Mouse (Mus musculus): ENCODE data around the gene Eps8l3.
"Not testable (repeated sequence)": the region's sequence is repeated elsewhere in the genome, so short reads cannot be mapped to it uniquely, and the experiment has no call there.

Eps8l3 gene

DNA sequence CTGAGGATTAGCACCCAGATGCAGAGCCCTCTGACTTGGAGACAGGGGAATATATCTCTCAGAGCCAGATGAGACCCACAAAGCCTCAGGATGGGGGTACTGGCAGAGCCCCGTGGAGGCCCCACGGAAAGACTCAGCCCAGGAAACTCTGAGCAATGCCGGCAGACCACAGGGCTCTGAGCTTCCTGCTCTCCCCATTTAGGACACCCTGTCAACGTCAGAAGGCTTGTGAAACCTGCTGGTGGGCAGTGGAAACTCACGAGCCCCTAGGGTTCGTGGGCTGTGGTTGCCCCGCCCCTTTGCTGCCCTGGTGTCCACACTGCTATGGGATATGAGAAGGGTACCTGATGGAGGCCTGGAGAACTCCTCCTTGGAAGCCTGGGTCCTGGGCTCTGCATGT is 24.2 kb upstream of the Eps8l3 start:
- DNase-seq (ENCODE audit: low read depth, low spot score): no peak

GRCm38 (mm10) chr3:107853232-107854181 is 23.5 kb upstream of the Eps8l3 start:
- no peak for DNase-seq (ENCODE audit: low read depth, low spot score)

- no peak for DNase-seq (ENCODE audit: low read depth, low spot score)
Observed at GRCm38 (mm10) chr3:107855368-107855767, 21.7 kb upstream of the Eps8l3 start.

DNA sequence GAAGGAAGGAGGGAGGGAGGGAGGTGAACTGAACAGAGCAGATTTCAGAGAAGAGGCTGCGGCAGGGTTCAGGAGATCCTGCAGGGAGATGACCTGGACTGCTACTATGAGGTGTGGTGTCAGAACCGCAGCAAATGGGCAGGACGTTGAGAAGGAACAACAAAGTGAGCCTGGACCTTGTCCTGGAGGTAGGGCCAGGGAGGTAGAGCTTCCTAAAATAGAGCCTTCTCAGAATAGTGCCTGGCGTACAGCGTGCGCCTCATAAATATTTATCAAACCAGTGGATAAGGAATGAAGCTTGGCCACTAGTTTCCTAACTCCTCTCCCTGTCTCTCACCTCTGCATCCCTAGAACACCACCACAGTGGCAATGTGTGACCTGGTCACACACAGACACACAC is 19.4 kb upstream of the Eps8l3 start:
- no peak for DNase-seq (ENCODE audit: low read depth, low spot score)

DNA sequence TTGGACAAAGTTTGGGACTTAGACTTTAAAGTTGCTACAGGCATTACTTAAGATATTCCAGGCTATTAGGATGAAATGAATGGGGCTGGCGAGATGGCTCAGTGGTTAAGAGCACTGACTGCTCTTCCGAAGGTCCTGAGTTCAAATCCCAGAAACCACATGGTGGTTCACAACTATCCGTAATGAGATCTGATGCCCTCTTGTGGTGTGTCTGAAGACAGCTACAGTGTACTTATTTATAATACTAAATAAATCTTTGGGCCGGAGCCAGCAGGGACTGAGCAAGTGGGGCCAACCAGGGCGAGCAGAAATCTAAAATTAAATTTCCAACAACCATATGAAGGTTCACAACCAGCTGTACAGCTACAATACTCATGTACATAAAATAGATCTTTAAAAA is 15.5 kb upstream of the Eps8l3 start:
- not testable (repeated sequence) for DNase-seq (ENCODE audit: low read depth, low spot score)

DNA sequence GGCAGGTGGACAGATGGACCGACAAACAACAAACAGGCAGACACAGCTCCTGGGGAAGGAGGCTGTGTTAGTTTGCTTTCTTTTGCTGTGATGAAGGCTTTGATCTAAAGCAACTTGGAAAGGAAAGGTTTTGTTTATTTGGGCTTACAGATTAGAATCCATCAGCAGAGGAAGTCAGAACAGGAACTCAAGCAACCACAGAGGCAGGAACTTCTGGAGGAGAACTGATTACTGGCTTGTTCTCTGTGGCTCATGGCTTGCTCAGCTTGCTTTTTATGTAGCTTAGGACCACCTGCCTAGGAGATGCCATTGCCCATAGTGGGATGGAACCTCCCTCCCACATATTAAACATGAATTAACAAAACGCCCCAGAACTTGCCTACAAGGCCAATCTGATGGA is 14.6 kb upstream of the Eps8l3 start:
- DNase-seq (ENCODE audit: low read depth, low spot score): no peak

DNA sequence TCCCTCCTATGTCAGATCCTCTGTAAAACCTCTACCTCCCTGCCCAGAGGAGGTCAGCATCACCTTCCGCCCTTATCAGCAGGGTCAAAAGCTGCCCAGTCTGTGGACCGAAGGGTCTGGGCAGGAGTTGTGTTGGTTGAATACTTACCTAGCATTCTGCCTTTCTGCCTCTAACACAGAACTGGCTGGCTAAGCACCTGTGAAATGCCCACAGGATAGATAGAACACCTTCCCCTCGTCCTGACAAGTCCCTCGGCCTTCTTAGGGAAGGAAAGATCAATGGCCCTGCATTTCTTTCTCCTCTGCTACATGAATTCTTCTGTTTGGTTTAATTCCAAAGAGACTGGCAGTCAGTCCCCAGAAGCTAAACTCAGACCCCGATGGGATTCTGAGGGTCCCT is 13.6 kb upstream of the Eps8l3 start:
- DNase-seq (ENCODE audit: low read depth, low spot score): no peak

DNA sequence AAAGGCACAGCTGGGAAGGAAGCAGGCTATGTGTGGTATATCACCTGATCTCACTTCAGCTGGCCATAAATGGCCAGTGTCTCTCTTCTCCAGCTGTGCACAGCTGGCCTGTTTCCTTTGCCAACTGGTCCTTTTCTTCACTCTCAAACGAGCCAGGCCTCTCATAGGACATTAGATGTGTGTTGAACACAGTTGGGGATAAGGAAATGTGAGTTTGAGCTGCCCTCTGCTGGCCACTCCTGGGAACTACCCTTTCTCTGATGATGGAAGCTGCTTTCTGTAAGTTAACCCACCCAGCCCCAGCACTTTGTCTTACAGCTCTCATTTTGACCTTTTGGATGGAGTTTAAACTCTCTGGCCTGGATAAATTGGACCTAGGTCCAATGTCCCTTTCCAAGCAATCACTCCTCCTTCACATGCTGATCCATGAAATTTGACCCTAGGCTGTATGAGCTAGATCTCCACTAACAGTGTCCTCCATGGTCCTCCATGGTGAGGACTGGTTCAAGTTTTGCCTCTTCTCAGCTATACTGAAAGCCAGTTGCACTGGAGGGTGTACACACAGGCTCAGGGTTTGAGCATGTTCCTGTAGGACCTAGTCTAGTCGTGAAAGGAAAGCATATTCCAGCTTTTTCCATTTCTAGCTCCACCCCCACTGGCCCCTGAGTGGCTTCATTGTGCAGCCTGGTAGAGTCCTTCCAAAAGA is 13.0 kb upstream of the Eps8l3 start:
- peak; percentile 48 for DNase-seq (ENCODE audit: low read depth, low spot score)

DNA sequence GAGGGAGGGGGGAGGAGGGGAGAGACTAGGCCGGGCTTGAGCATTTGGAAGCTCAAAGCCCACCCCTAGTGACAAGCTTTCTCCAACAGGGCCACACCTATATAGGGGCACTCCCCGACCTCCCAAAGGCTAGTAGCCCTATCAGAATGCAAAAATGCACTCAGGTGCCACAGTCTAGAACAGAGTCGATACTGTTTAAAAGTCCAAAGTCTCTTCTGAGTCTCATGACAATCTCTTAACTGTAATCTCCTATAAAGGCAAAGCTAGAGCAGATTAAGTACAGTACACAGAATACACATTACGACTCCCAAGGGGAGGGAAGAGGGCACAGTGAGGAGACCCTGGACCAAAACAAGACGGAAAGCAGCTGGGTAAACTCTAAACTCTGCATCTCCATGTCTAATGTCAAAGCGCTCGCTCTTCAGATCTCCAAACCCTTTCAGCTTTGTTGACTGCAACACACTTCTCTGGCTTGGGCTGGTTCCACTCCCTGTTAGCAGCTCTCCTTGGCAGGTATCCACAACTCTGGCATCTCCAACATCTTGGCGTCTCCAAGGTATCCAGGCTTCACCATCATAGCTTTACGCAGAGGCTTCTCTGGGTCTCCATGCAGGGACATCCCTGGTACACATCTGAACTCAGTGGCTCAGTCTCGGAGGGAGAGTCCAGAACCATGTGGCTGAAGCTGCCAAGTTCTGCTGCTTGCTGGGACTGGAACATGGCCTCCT is 11.5 kb upstream of the Eps8l3 start:
- no peak for DNase-seq (ENCODE audit: low read depth, low spot score)

DNA sequence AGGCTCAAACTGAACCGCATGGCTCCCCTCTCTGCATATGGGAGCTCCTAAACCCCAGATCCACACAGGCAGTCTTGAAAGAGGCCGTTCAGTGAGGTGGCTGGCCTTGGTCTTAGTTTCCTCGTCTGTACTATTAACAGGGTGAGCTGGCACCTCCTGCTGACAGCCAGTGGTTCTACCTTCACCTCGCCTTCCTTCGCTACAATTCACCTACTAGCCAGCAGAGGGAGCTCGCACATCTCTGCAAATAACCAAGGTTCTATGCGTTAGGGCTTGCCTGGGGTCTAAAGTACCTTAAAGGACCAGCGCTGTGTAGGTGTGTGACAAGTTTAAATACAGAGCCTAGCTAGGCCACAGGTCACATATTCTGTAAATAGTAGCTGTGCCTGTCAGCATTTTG is 9.9 kb upstream of the Eps8l3 start:
- peak; percentile 58 for DNase-seq (ENCODE audit: low read depth, low spot score)

DNA sequence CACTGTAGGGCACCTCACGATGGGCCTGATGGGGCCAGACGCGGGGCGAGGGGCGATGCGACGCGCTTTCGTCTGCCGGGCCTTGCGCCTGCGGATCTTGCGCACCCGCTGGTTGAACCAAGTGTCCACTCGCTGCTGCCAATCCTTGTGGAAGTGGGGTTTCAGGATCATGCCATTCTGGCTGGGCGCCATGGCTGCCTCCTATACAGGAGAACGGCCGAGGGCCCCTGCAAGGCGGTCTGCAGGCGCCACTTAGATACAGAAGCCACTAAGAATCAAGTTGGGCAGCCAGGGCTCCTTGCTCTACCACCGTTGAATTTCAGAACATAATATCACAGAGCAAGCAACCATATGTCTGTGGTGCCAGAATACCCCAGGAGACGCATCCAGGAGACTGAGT is 8.6 kb upstream of the Eps8l3 start:
- DNase-seq (ENCODE audit: low read depth, low spot score): no peak

DNA sequence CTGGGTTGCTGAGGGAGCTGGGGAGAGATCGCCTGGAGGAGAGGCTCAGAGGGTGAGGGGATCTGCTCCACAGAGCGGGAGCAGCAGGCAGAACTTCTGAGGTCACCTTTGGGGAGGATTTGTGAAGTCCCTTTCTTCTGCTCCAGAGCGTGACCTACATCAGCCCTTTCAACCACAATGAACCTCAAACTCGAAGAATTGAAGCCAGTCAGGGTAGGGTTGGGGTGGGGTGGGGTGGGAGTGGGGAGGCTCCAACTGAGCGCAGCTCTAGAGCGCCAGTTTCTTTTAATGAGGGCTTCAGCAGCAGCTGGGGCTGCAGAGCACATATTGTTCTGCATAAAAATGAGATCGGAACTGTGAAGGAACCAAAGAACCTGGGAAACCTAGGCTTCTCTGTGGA is 7.9 kb upstream of the Eps8l3 start:
- DNase-seq (ENCODE audit: low read depth, low spot score): no peak

- no peak for DNase-seq (ENCODE audit: low read depth, low spot score)
Observed at GRCm38 (mm10) chr3:107869925-107870324, 7.1 kb upstream of the Eps8l3 start.

DNA sequence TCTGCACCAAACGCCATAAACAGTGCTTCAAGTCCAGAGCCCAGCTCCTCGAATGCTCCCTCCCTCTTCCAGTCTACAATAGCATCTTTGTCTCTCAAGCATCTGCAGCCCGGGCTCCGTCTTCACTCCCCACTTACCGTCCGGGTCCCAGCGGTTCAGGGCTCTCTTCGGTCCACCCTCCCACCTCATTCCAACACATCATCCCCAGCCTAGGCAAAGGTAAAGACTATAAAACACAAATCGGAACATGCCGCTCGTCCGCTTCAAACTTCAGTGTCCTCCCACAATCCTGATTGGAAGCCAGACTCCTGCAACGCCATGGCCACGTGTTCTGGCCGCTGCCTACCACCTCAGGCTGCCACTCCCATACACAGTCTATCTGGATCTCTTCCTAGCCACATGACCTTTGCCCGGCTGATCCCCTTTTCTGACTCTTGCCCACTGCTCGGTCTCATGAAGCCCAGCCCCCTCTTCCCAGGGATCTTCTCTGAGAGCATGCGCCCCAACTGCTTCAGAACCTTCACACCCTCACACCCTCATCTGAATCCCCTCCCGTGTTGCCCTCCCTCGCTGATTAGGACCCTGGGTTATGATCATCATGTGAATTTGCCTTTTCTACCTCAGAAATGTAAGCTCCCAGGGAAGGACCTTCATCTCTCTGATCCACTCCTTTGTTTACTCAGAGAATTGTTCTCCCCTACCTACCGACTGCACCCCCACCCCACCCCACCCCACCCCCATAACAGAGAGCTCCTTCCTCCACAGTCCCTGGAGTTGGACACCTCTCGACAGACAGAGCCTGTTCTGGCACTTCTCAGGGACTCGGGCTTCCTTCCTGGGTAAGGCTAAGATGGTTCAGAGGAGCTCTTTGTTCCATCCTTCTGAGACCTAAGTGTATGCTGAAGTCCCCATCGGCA is 3.4 kb upstream of the Eps8l3 start:
- DNase-seq (ENCODE audit: low read depth, low spot score): no peak

- DNase-seq (ENCODE audit: low read depth, low spot score): no peak
Observed at GRCm38 (mm10) chr3:107875231-107875630, 1.8 kb upstream of the Eps8l3 start.

DNA sequence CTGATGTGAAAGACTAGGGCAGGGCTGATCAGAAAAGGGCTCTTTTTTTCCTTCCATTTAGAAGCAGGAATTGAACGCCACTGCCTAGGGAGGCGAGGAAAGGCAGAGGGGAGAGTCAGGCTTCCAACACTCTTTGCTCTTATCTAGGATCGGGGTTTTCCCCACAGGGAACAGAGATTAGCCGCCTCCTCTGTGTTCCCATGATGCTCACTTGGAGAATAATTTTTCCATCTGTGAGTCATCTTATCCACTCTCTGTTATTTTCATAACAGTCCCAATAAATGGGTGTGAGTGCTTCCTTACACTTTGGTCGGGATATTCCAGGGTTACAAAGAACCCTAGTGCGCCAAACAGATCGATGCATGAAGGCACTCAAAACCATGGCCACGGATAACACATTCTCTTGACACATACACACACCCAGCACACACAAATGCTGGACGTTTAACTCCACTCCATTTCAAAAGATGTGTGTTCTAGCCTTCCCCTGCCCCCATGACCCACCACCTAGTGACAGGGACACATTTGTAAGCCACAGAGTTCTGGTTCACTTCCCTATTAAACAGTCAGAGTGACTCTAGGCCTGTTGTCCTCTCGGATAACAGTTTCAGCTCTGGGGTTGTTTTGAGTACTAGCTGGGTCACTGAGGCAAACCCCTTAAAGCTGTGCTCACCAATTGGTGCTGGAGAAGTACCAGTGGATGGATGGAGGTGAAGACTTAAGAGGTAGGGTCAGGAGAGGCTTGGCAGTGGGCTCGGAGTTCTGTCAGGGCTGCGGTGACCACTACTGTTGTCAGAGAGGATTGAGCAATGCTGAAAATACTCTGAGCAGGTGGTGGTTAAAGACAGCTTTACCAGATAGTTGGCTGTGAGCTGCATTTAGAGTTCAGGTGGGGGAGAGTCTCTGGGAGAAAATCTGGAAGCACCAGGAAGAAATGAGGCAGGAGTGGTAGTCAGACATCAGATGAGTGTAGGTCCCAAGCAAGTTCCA is 1.0 kb downstream of the Eps8l3 start:
- DNase-seq (ENCODE audit: low read depth, low spot score): no peak

- no peak for DNase-seq (ENCODE audit: low read depth, low spot score)
Observed at GRCm38 (mm10) chr3:107887674-107888495, 10.9 kb downstream of the Eps8l3 start.

DNA sequence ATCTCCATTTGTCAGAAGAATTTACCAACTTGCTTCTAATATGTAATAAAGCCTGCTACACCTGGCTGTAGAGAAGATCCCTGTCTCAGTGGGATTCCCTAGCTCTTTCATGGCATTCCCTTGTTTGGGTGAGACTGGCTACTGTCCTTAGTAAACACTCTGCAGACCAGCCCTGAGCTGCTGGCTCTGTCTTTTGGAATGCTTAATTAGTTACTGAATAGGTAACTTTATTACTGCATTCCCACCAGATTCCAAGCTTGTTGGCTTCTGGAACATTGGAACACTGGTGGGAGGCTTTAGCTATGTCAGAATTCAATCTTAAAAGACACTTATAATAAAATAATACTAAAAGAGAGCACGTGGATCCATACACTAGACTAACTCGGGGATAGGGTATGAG is 12.2 kb downstream of the Eps8l3 start:
- not testable (repeated sequence) for DNase-seq (ENCODE audit: low read depth, low spot score)

DNA sequence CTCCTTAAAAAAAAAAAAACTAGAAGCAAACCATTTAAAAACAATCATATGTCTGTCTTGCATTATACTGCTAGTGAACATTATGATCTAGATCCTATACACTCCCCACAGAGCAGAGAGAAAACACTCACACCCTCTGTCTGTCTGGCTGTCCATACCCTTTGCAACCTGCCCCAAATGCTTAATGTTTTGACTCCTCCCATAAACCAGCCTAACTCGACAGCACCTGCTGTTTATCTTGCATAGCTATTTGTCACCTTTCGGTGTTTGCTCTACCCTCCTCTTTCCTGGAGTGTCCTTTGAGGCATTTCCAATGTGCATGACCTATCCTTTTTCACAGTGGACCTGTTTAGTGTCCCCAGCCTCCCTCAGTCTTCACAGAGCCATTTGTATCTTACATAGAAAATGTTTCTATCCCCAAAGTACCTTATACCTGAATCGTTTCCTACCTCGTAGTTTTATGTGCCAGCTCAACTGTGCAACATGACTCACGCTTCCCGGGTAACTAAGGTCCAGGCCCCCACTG is 18.2 kb downstream of the Eps8l3 start:
- no peak for DNase-seq (ENCODE audit: low read depth, low spot score)
